Mouse (Mus musculus): ENCODE measurements around the gene Arhgap15. TPM values are rescaled to one million over a fixed set of nuclear protein-coding genes. Genes with fewer than 3 reads are reported as not detected.
"Not testable (repeated sequence)": the region's sequence is repeated elsewhere in the genome, so short reads cannot be mapped to it uniquely, and the experiment has no call there.

Arhgap15 gene
- 10 to 100 TPM; 10.6 to 11.0 TPM for total RNA-seq (2021)

GRCm38 (mm10) chr2:43748287-43748983 is at the start of gene Arhgap15:
TSS of gene Arhgap15 (plus strand) at chr2:43748824.
- no peak for DNase-seq

DNA sequence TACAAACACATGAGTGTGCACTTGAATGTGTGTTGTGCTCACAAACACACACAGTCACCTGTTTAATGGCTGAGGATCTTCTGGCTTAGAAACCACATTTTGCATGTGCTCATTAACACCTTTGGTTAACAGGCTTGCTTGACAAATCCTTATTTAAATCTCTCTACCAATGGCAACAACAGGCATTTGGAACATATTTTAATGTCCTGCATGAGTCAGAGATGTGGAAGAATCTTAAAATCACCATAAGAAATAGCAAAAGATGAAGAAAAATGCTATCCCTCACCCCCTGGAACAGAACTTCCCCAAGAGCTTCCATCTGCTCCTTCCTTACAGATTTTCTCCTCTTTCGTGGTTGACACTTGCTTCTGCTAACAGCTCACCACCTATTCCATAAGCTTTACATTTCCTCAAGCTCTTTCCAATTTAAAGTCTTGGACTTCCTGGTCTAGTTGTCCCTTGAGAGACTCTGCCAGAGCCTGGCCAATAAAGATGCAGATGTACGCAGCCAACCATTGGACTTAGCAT is 35.9 kb upstream of the Arhgap15 start:
- no peak for DNase-seq

GRCm38 (mm10) chr2:43722446-43723103 is 26.0 kb upstream of the Arhgap15 start:
- peak; percentile 50 to 70 for DNase-seq

GRCm38 (mm10) chr2:43723104-43723541 is 25.5 kb upstream of the Arhgap15 start:
- DNase-seq = no peak

DNA sequence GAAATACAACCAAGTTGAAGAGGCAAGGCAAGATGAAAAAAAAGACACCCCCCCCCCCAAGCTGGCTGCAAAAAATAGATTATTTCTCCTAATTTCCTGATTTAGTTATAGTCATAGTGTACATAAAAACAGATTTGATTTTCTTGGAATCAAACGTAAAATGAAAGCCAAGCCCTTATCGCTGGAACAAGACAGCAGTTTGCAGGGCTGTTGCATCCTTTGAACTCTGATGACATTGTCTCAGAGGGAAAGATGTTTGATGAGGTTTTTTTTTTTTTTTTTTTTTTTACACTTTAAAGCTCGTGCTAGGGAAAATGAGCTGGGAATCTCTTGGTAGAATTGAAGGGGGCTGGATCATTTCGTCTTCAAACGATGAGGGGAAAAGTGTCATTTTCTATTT is 21.4 kb upstream of the Arhgap15 start:
- no peak for DNase-seq

DNA sequence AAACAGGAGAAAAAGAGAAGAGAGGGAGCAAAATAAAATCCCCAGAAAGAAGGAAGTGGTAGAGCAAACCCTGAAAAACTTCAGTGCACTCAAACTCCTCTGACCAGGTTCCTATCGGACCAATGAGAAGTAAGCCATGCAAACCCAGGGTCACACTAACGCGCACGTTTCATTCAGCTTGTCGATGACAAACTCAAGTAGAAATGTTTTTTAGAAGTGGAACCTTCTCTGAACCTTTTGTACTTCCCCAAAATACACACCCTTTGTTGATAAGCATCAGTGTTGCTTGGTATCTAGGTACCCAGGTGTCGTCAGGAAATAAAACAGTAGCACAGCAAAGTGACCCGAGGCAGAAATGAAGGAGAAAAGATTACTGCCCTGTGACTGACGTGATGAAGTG is 20.9 kb upstream of the Arhgap15 start:
- DNase-seq = no peak

DNA sequence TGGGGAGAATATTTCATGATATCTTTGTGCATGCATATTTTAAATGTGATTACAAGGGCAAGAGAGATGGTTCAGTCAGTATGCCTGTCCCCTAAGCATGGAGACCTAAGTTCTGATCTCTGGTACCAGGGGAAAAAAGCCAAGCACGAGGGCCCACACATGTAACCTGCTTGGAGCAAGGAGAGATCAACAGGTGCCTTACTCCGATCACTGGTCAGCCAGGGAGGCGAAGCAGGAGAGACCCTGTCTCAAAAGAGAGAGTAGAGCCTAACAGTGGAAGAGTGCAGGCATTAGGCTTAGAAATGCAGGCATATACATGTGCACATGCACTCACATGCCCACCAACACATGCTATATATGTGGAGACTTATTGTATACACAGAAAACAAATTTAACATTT is 19.8 kb upstream of the Arhgap15 start:
- DNase-seq = no peak

DNA sequence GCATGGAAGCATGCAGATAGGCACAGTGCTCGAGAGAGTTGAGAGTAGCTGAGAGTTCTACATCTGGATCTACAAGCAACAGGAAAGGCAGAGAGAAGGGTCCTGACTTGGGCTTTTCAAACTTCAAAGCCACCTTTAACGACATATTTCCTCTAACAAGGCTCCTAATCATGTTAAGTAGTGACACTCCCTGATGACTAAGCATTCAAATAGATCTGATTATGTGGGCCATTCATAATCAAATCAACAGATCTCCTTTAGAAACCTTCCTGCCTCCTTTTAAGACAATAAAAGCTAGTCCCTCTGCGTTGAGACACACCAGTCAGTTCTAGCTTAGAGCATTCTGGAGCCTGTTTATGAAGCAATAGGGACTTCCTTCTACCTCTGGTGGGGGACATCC is 16.2 kb upstream of the Arhgap15 start:
- DNase-seq = no peak

- DNase-seq = not testable (repeated sequence)
Observed at GRCm38 (mm10) chr2:43735071-43735470, 13.6 kb upstream of the Arhgap15 start.

- DNase-seq = no peak
Observed at GRCm38 (mm10) chr2:43737546-43737945, 11.1 kb upstream of the Arhgap15 start.

- no peak for DNase-seq
Observed at GRCm38 (mm10) chr2:43738562-43739112, 10.0 kb upstream of the Arhgap15 start.

DNA sequence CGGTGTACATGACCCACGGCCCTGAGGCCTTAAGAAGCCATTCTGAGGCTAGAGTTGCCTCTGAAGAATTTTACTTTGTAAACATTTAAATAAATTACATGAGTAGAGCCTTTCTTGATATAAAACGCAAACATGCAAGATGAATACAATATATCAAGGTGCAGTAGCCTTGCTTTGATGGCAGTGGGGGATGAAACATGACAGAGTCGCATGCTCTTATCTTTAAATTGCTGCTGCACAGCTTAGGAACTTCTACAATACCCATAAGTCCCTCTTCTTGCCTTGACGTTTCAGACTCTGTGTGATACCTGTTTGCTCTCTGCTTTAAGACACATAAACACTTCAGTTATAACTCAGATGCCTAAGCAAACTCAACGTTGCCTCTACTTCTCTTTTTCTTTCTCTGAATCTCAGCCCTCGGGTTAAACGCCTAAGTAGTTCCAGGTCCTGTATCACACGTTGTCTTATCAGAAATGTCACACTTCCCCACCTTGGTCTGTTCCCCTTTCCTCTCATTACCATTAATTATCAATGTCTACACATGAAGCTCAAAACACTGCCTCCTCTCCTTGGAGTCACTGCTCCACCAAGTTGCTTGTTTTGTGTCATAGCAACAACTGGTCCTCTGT is 9.3 kb upstream of the Arhgap15 start:
- DNase-seq = no peak

- DNase-seq = no peak
Observed at GRCm38 (mm10) chr2:43749321-43749720, 697 bp downstream of the Arhgap15 start.

GRCm38 (mm10) chr2:43755899-43756298 is 7.3 kb downstream of the Arhgap15 start:
- no peak for DNase-seq

- DNase-seq = no peak
Observed at GRCm38 (mm10) chr2:43756626-43757025, 8.0 kb downstream of the Arhgap15 start.

GRCm38 (mm10) chr2:43761735-43762134 is 13.1 kb downstream of the Arhgap15 start:
- no peak for DNase-seq

GRCm38 (mm10) chr2:43763279-43763678 is 14.7 kb downstream of the Arhgap15 start:
- DNase-seq = peak in 1 of 2 experiments; percentile 9

DNA sequence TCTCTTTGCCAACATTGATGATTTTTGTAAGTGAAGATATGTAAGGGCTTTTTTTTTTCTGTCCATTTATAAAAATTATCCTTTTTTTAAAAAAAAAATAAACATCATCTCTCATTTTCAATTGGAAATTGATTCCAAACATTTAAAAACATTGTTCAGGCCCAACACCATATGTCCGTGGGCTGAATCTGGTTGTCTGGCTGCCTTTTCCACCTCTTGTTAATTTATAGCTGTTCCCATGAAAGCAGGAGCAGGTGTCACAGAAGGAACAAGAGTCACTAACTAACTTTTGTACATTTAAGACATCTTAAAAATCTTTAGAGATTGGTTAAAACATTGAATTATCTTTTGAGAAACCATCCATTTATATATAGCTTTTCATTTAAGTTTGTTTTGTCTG is 15.8 kb downstream of the Arhgap15 start:
- DNase-seq = no peak

GRCm38 (mm10) chr2:43766200-43766599 is 17.6 kb downstream of the Arhgap15 start:
- DNase-seq = no peak

- no peak for DNase-seq
Observed at GRCm38 (mm10) chr2:43769850-43770570, 21.4 kb downstream of the Arhgap15 start.

DNA sequence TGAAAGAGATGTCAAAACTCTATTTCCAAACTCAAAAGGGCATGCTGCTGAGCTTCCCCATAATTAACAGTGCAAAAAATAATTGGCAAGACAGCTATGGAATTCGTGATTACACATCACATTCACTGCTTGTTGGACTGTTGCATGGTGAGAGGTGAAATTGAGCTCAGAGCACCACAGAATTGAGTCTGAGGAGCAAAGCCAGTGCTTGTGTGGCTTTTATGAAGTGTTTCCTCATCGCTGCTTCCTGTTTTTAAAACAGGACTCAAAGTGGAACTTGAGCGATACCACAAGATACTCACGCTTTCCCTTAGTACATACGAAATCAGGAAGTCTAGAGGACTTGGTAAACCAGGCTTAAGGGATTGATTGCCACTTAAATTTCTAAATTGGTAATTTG is 24.0 kb downstream of the Arhgap15 start:
- no peak for DNase-seq

GRCm38 (mm10) chr2:43782157-43782556 is 33.5 kb downstream of the Arhgap15 start:
- DNase-seq = no peak

All from layer of hippocampus, postnatal 36 days (tissue).